Mouse (Mus musculus): ENCODE measurements around the gene Znrd1. TPM values are rescaled to one million over a fixed set of nuclear protein-coding genes. Genes with fewer than 3 reads are reported as not detected.

Znrd1 gene
- polyA plus RNA-seq, 1 experiment = 58.6 TPM

- Histone ChIP-seq H3K27me3 (ENCODE audit: control insufficient read depth, insufficient read depth, insufficient read length) (peaks cover 15% of the 10 kb centered on the region), H3K4me2 (ENCODE audit: low read depth) (no peak overlapping the region)
- peak; percentile 57 for TF ChIP-seq REST (IDR thresholded peaks at IDR 0.05; ENCODE audit: insufficient read depth, insufficient read length)
- no peak for TF ChIP-seq MYOG (IDR thresholded peaks at IDR 0.05; ENCODE audit: control insufficient read depth in 1 of 3, insufficient read depth in 1 of 3, insufficient read length in 2 of 3, low read depth in 2 of 3)
- TF ChIP-seq TCF3 (IDR thresholded peaks at IDR 0.05; ENCODE audit: insufficient read length, low read depth) = no peak
- no peak for TF ChIP-seq POLR2AphosphoS2 (IDR thresholded peaks at IDR 0.05; ENCODE audit: insufficient read length, low read depth)
Measured at GRCm38 (mm10) chr17:36909802-36910201, 48.6 kb downstream of the Znrd1 start.

GRCm38 (mm10) chr17:36908235-36908634 is 50.1 kb downstream of the Znrd1 start:
- Histone ChIP-seq H3K27me3 (ENCODE audit: control insufficient read depth, insufficient read depth, insufficient read length) (peaks cover 15% of the 10 kb centered on the region), H3K4me2 (ENCODE audit: low read depth) (no peak overlapping the region), H3K36me3 (ENCODE audit: control insufficient read depth, insufficient read depth) (no peaks in the 10 kb centered on the region), H3ac (ENCODE audit: control insufficient read depth, insufficient read length) (no peak overlapping the region), H3K79me2 (ENCODE audit: control insufficient read depth, insufficient read depth) (no peaks in the 10 kb centered on the region), H3K4me3 (no peak overlapping the region)
- TF ChIP-seq POLR2A (IDR thresholded peaks at IDR 0.05; ENCODE audit: insufficient read length, low read depth) = no peak
- TF ChIP-seq POLR2AphosphoS2 (IDR thresholded peaks at IDR 0.05; ENCODE audit: insufficient read length, low read depth) = no peak

More at GRCm38 (mm10) chr17:36909802-36910201, 48.6 kb downstream of the Znrd1 start:
- no peak overlapping the region for H3K4me3 ChIP-seq
- H3ac ChIP-seq (ENCODE audit: control insufficient read depth, insufficient read length) = no peak overlapping the region
- H3K79me2 ChIP-seq (ENCODE audit: control insufficient read depth, insufficient read depth) = no peaks in the 10 kb centered on the region
- H3K36me3 ChIP-seq (ENCODE audit: control insufficient read depth, insufficient read depth) = no peaks in the 10 kb centered on the region

Other genes with a start within 250 kb of the Znrd1 start
- gene H2-M10.5, start 185.6 kb downstream of the Znrd1 start, polyA plus RNA-seq (2012; fragmentation: generic; extraction: Trizol) = not detected
- gene H2-M10.6, start 146.4 kb downstream of the Znrd1 start, polyA plus RNA-seq (2012; fragmentation: generic; extraction: Trizol) = not detected
- 17.1 TPM for gene Trim26, start 121.4 kb downstream of the Znrd1 start, polyA plus RNA-seq (2012; fragmentation: generic; extraction: Trizol)
- gene Trim15, start 91.3 kb downstream of the Znrd1 start, polyA plus RNA-seq (2012; fragmentation: generic; extraction: Trizol) = not detected
- not detected for gene Trim10, start 89.0 kb downstream of the Znrd1 start, polyA plus RNA-seq (2012; fragmentation: generic; extraction: Trizol)
- gene Trim40, start 68.4 kb downstream of the Znrd1 start, polyA plus RNA-seq (2012; fragmentation: generic; extraction: Trizol) = not detected
- gene Trim31, start 60.4 kb downstream of the Znrd1 start, polyA plus RNA-seq (2012; fragmentation: generic; extraction: Trizol) = not detected
- gene Rnf39, start 15.6 kb downstream of the Znrd1 start, polyA plus RNA-seq (2012; fragmentation: generic; extraction: Trizol) = 0.07 TPM
- gene Ppp1r11, start 6.8 kb downstream of the Znrd1 start, polyA plus RNA-seq (2012; fragmentation: generic; extraction: Trizol) = 153 TPM
- 6.1 TPM for gene Znrd1as, start within 50 bp of the Znrd1 start, polyA plus RNA-seq (2012; fragmentation: generic; extraction: Trizol)
- not detected for gene 2410137M14Rik, start 22.7 kb upstream of the Znrd1 start, polyA plus RNA-seq (2012; fragmentation: generic; extraction: Trizol)
- 0.07 TPM for gene H2-M5, start 31.0 kb upstream of the Znrd1 start, polyA plus RNA-seq (2012; fragmentation: generic; extraction: Trizol)
- 14.2 TPM for gene Zfp57, start 42.6 kb upstream of the Znrd1 start, polyA plus RNA-seq (2012; fragmentation: generic; extraction: Trizol)
- gene Mog, start 64.8 kb upstream of the Znrd1 start, polyA plus RNA-seq (2012; fragmentation: generic; extraction: Trizol) = 0.04 TPM
- gene Gabbr1, start 87.4 kb upstream of the Znrd1 start, polyA plus RNA-seq (2012; fragmentation: generic; extraction: Trizol) = 15.9 TPM
- gene Olfr90, start 129.9 kb upstream of the Znrd1 start, polyA plus RNA-seq (2012; fragmentation: generic; extraction: Trizol) = not detected
- gene Olfr91, start 139.7 kb upstream of the Znrd1 start, polyA plus RNA-seq (2012; fragmentation: generic; extraction: Trizol) = not detected
- not detected for gene Olfr92, start 161.5 kb upstream of the Znrd1 start, polyA plus RNA-seq (2012; fragmentation: generic; extraction: Trizol)
- gene Olfr93, start 202.9 kb upstream of the Znrd1 start, polyA plus RNA-seq (2012; fragmentation: generic; extraction: Trizol) = not detected
- gene Ubd, start 235.3 kb upstream of the Znrd1 start, polyA plus RNA-seq (2012; fragmentation: generic; extraction: Trizol) = not detected
- gene Olfr94, start 242.4 kb upstream of the Znrd1 start, polyA plus RNA-seq (2012; fragmentation: generic; extraction: Trizol) = not detected